Mouse (Mus musculus) midbrain, embryonic 12.5 days (tissue): ENCODE measurements at regions not wholly inside any gene's neighbourhood (a gene's known extent, or its start where the extent isn't known, plus 50 kb on each side); places are given as distances from the start of the nearest gene placed in this dataset.
"Not testable (repeated sequence)": the region's sequence is repeated elsewhere in the genome, so short reads cannot be mapped to it uniquely, and the experiment has no call there.

ENCODE experiments used
- ATAC-seq: fragments of 200-750 bp; cut with Nextera tagmentation; 2 replicates; pipeline ENCODE4 v1.8.0; 2017; ENCODE audit warnings: low read depth, moderate TSS enrichment, moderate library complexity; ENCODE audit not compliant: low FRiP score
- H3K27ac ChIP-seq: fragments of 300-500 bp; sonication (generic); replicated peaks from 2 replicates; pipeline ENCODE4 v1.5.1; 2016; ENCODE audit warnings: mild to moderate bottlenecking
- H3K27me3 ChIP-seq: fragments of 300-500 bp; sonication (generic); 2 replicates; pipeline ENCODE4 v1.6.1; 2016; ENCODE audit warnings: mild to moderate bottlenecking
- H3K36me3 ChIP-seq: fragments of 300-500 bp; sonication (generic); 2 replicates; pipeline ENCODE4 v1.6.1; 2016
- H3K4me1 ChIP-seq: fragments of 300-500 bp; sonication (generic); 2 replicates; pipeline ENCODE4 v1.6.1; 2016
- H3K4me2 ChIP-seq: fragments of 300-500 bp; sonication (generic); replicated peaks from 2 replicates; pipeline ENCODE4 v1.6.1; 2016; ENCODE audit warnings: mild to moderate bottlenecking, moderate library complexity
- H3K4me3 ChIP-seq: fragments of 300-500 bp; sonication (generic); 2 replicates; pipeline ENCODE4 v1.5.1; 2016; ENCODE audit warnings: mild to moderate bottlenecking
- H3K9ac ChIP-seq: fragments of 300-500 bp; sonication (generic); replicated peaks from 2 replicates; pipeline ENCODE4 v1.6.1; 2016; ENCODE audit warnings: mild to moderate bottlenecking, moderate library complexity
- H3K9me3 ChIP-seq: fragments of 300-500 bp; sonication (generic); 2 replicates; pipeline ENCODE4 v1.6.1; 2016; ENCODE audit warnings: mild to moderate bottlenecking
- WGBS: fragments of 180-500 bp; shearing (Covaris S2); methylation state at CpG from one replicate; pipeline ENCODE4 v1.1.7; 2016; 5-methylcytosine and 5-hydroxymethylcytosine counted together

GRCm38 (mm10) chr15:49121202-49121601, 4763.5 kb upstream of the Gm7489 start:
- H3K4me3 ChIP-seq = no peak overlapping the region
- no peak overlapping the region for H3K27ac ChIP-seq
- no peak overlapping the region for H3K9ac ChIP-seq
- no peaks in the 10 kb centered on the region for H3K4me1 ChIP-seq
- no peak overlapping the region for H3K4me2 ChIP-seq
- no peaks in the 10 kb centered on the region for H3K27me3 ChIP-seq
- ATAC-seq = no peak
- no peaks in the 10 kb centered on the region for H3K9me3 ChIP-seq
- H3K36me3 ChIP-seq = no peaks in the 10 kb centered on the region
- WGBS = 86% methylated on average over 2 of the region's 2 CpGs

GRCm38 (mm10) chr15:49146430-49146829, 4738.3 kb upstream of the Gm7489 start:
- Histone ChIP-seq H3K36me3 (no peaks in the 10 kb centered on the region), H3K9ac (no peak overlapping the region), H3K27ac (no peak overlapping the region), H3K4me2 (no peak overlapping the region), H3K4me3 (no peak overlapping the region), H3K4me1 (no peaks in the 10 kb centered on the region), H3K9me3 (no peaks in the 10 kb centered on the region), H3K27me3 (no peaks in the 10 kb centered on the region)
- no peak for ATAC-seq
- WGBS = 75% methylated on average over 1 of the region's 1 CpGs

- H3K9ac ChIP-seq = no peak overlapping the region
- no peak for ATAC-seq
- no peak overlapping the region for H3K4me3 ChIP-seq
- H3K36me3 ChIP-seq = no peaks in the 10 kb centered on the region
- no peaks in the 10 kb centered on the region for H3K4me1 ChIP-seq
- no peaks in the 10 kb centered on the region for H3K27me3 ChIP-seq
- no peaks in the 10 kb centered on the region for H3K9me3 ChIP-seq
- H3K27ac ChIP-seq = no peak overlapping the region
- H3K4me2 ChIP-seq = no peak overlapping the region
These were observed 4732.7 kb upstream of the Gm7489 start for GRCm38 (mm10) chr15:49151998-49152397.

GRCm38 (mm10) chr15:49154026-49154425, 4730.7 kb upstream of the Gm7489 start:
- Histone ChIP-seq H3K36me3 (no peaks in the 10 kb centered on the region), H3K4me1 (no peaks in the 10 kb centered on the region), H3K4me3 (no peak overlapping the region), H3K9me3 (no peaks in the 10 kb centered on the region), H3K27me3 (no peaks in the 10 kb centered on the region), H3K27ac (no peak overlapping the region), H3K9ac (no peak overlapping the region), H3K4me2 (no peak overlapping the region)
- ATAC-seq = no peak
- 84% methylated on average over 5 of the region's 5 CpGs for whole genome bisulfite sequencing

- Histone ChIP-seq H3K9me3 (no peaks in the 10 kb centered on the region), H3K4me3 (no peak overlapping the region), H3K27me3 (no peaks in the 10 kb centered on the region), H3K36me3 (no peaks in the 10 kb centered on the region), H3K4me1 (no peaks in the 10 kb centered on the region), H3K4me2 (no peak overlapping the region), H3K27ac (no peak overlapping the region), H3K9ac (no peak overlapping the region)
- 12% methylated on average over 2 of the region's 2 CpGs for WGBS
- ATAC-seq = peak; percentile 65
These were observed 4693.2 kb upstream of the Gm7489 start for GRCm38 (mm10) chr15:49191474-49191873.

- not testable (repeated sequence) for H3K27me3 ChIP-seq, ATAC-seq, H3K9ac ChIP-seq, H3K27ac ChIP-seq, H3K4me1 ChIP-seq, H3K36me3 ChIP-seq, H3K9me3 ChIP-seq, H3K4me3 ChIP-seq, H3K4me2 ChIP-seq
- WGBS = 28% methylated on average over 4 of the region's 4 CpGs
These were observed 4692.1 kb upstream of the Gm7489 start for GRCm38 (mm10) chr15:49192571-49192970.

- Histone ChIP-seq H3K4me2 (no peak overlapping the region), H3K9ac (no peak overlapping the region), H3K36me3 (no peaks in the 10 kb centered on the region), H3K27me3 (no peaks in the 10 kb centered on the region), H3K4me3 (no peak overlapping the region), H3K9me3 (no peaks in the 10 kb centered on the region), H3K27ac (no peak overlapping the region), H3K4me1 (no peaks in the 10 kb centered on the region)
- no peak for ATAC-seq
- WGBS = 40% methylated on average over 1 of the region's 1 CpGs
These were observed 4655.6 kb upstream of the Gm7489 start for GRCm38 (mm10) chr15:49229063-49229462.

GRCm38 (mm10) chr15:49230846-49231245, 4653.9 kb upstream of the Gm7489 start:
- Histone ChIP-seq H3K4me3 (no peak overlapping the region), H3K27ac (no peak overlapping the region), H3K4me1 (no peaks in the 10 kb centered on the region), H3K36me3 (no peaks in the 10 kb centered on the region), H3K9me3 (no peaks in the 10 kb centered on the region), H3K27me3 (no peaks in the 10 kb centered on the region), H3K9ac (no peak overlapping the region), H3K4me2 (no peak overlapping the region)
- no peak for ATAC-seq

GRCm38 (mm10) chr15:49270198-49270597, 4614.5 kb upstream of the Gm7489 start:
- Histone ChIP-seq H3K9me3 (no peaks in the 10 kb centered on the region), H3K9ac (no peak overlapping the region), H3K4me1 (no peaks in the 10 kb centered on the region), H3K4me2 (no peak overlapping the region), H3K27ac (no peak overlapping the region), H3K4me3 (no peak overlapping the region), H3K27me3 (no peaks in the 10 kb centered on the region), H3K36me3 (no peaks in the 10 kb centered on the region)
- WGBS = 38% methylated on average over 1 of the region's 1 CpGs
- no peak for ATAC-seq
